Mouse (Mus musculus) thymus, postnatal 36 days (tissue): ENCODE measurements around the gene Siglecf.
"Not testable (repeated sequence)": the region's sequence is repeated elsewhere in the genome, so short reads cannot be mapped to it uniquely, and the experiment has no call there.

Experiments used
- DNase-seq, 2 experiments: peaks; one replicate each; pipeline ENCODE4 v3.0.0; 2022; ENCODE audit warnings: mixed read lengths in 2 of 2

The Siglecf gene

GRCm38 (mm10) chr7:43351154-43351553 lies at the start of gene Siglecf:
Siglecf (plus strand) TSS chr7:43351341.
- DNase-seq, result no peak

GRCm38 (mm10) chr7:43305235-43305634 lies 45.9 kb upstream of the Siglecf start:
- DNase-seq, result no peak

- DNase-seq, result no peak
Measured at GRCm38 (mm10) chr7:43309069-43309468, 42.1 kb upstream of the Siglecf start.

GRCm38 (mm10) chr7:43311632-43312031 lies 39.5 kb upstream of the Siglecf start:
- no peak for DNase-seq

GRCm38 (mm10) chr7:43312386-43313012 lies 38.6 kb upstream of the Siglecf start:
- DNase-seq, result no peak

GRCm38 (mm10) chr7:43313013-43313428 lies 38.1 kb upstream of the Siglecf start, which contains the start of gene Zfp715:
Zfp715 (minus strand) TSS chr7:43313294.
- peak; percentile 73 to 78 for DNase-seq

- no peak for DNase-seq
Measured at GRCm38 (mm10) chr7:43326223-43326780, 24.8 kb upstream of the Siglecf start.

GRCm38 (mm10) chr7:43328101-43328500 lies 23.0 kb upstream of the Siglecf start:
- no peak for DNase-seq

GRCm38 (mm10) chr7:43333203-43333602 lies 17.9 kb upstream of the Siglecf start:
- no peak for DNase-seq

GRCm38 (mm10) chr7:43333899-43334298 lies 17.2 kb upstream of the Siglecf start:
- DNase-seq, result no peak

GRCm38 (mm10) chr7:43340771-43341170 lies 10.4 kb upstream of the Siglecf start:
- DNase-seq, result no peak

- DNase-seq, result no peak
Measured at GRCm38 (mm10) chr7:43343191-43343590, 8.0 kb upstream of the Siglecf start.

GRCm38 (mm10) chr7:43344020-43344419 lies 7.1 kb upstream of the Siglecf start:
- no peak for DNase-seq

GRCm38 (mm10) chr7:43344491-43344890 lies 6.7 kb upstream of the Siglecf start:
- DNase-seq, result no peak

GRCm38 (mm10) chr7:43346148-43346547 lies 5.0 kb upstream of the Siglecf start:
- no peak for DNase-seq

- no peak for DNase-seq
Measured at GRCm38 (mm10) chr7:43346571-43346970, 4.6 kb upstream of the Siglecf start.

GRCm38 (mm10) chr7:43349623-43350022 lies 1.5 kb upstream of the Siglecf start:
- DNase-seq, result not testable (repeated sequence)

GRCm38 (mm10) chr7:43353118-43353517 lies 2.0 kb downstream of the Siglecf start:
- DNase-seq, result no peak

- DNase-seq, result no peak
Measured at GRCm38 (mm10) chr7:43353758-43354157, 2.6 kb downstream of the Siglecf start.

- DNase-seq, result no peak
Measured at GRCm38 (mm10) chr7:43354893-43355835, 4.0 kb downstream of the Siglecf start.

GRCm38 (mm10) chr7:43358556-43358955 lies 7.4 kb downstream of the Siglecf start:
- no peak for DNase-seq

GRCm38 (mm10) chr7:43361442-43361841 lies 10.3 kb downstream of the Siglecf start:
- no peak for DNase-seq

- no peak for DNase-seq
Measured at GRCm38 (mm10) chr7:43362021-43362420, 10.9 kb downstream of the Siglecf start.

GRCm38 (mm10) chr7:43378226-43378625 lies 27.1 kb downstream of the Siglecf start:
- DNase-seq, result no peak
